ENCODE assay signal across 8 mouse cellular contexts in genomic region chr3:37723061-37723521, GRCm38 (mm10). TPM values are rescaled to one million over a fixed set of nuclear protein-coding genes. Genes with fewer than 3 reads are reported as not detected.
DNase-seq lines count a peak whose midpoint lies in the region; ATAC-seq and TF ChIP-seq lines count a peak whose summit lies in the region.
"Had no signal": no experiment of that assay in that cellular context is flagged by ENCODE, and none has a peak within 500 bp of the region (broad histone marks: within the 10 kb centered on the region; RNA-seq: fewer than 3 reads in every experiment).

No protein-coding gene starts in this region.

- peak; percentile 73 for ATAC-seq in forebrain, postnatal 0 days

- peaks cover 70% of the 10 kb centered on the region for H3K27me3 ChIP-seq in E14TG2a.4 (ENCODE audit: insufficient read depth, low read length)
- H3K27me3 ChIP-seq in forebrain, postnatal 0 days (ENCODE audit: insufficient read depth, low read length): no peaks in the 10 kb centered on the region; the same call in 1 of the 2 replicates
- H3K27me3 ChIP-seq in midbrain, embryonic 10.5 days (ENCODE audit: low read depth, poor library complexity, severe bottlenecking): peaks cover 72% of the 10 kb centered on the region

- H3K4me2 ChIP-seq in forebrain, postnatal 0 days (ENCODE audit: low read depth): peak overlapping the region; percentile 85

- peak overlapping the region; percentile 54 for H3K9ac ChIP-seq in forebrain, postnatal 0 days

- no peak for TF ChIP-seq CTCF in E14TG2a.4 (conservative IDR thresholded peaks at IDR 0.05; ENCODE audit: low read length)
- TF ChIP-seq CTCF in forebrain, postnatal 0 days (IDR thresholded peaks at IDR 0.05; ENCODE audit: low read depth): no peak

- H3K4me1 ChIP-seq in E14TG2a.4 (replicated peaks; ENCODE audit: low read depth, low read length): peaks cover 30% of the 10 kb centered on the region
- H3K4me1 ChIP-seq in forebrain, postnatal 0 days (ENCODE audit: insufficient read depth): peaks cover 17% of the 10 kb centered on the region
- H3K4me1 ChIP-seq in midbrain, embryonic 10.5 days: peaks cover 24% of the 10 kb centered on the region

- peak overlapping the region; percentile 69 for H3K4me3 ChIP-seq in E14TG2a.4 (replicated peaks; ENCODE audit: low read length)
- peak overlapping the region; percentile 45 for H3K4me3 ChIP-seq in forebrain, postnatal 0 days (ENCODE audit: low read depth, low read length)
- peak overlapping the region; percentile 53 for H3K4me3 ChIP-seq in midbrain, embryonic 10.5 days

- DNase-seq in brain, adult 2 months (ENCODE audit: low read depth, low spot score): peak; percentile 60
- DNase-seq in forebrain, postnatal 0 days: peak; percentile 68
- peak; percentile 67 to 77 for DNase-seq in kidney, postnatal 36 days
- peak; percentile 33 for DNase-seq in midbrain, embryonic 10.5 days (ENCODE audit: low spot score)
- DNase-seq in urinary bladder, postnatal 4 days (ENCODE audit: low spot score in 2 of 2): no peak
- DNase-seq in spleen, postnatal 10 days (ENCODE audit: low spot score in 2 of 2): no peak

- peak overlapping the region; percentile 72 for H3K27ac ChIP-seq in forebrain, postnatal 0 days (ENCODE audit: low read depth, low read length)
- H3K27ac ChIP-seq in midbrain, embryonic 10.5 days (replicated peaks): peak overlapping the region; percentile 79
- H3K27ac ChIP-seq: macrophage had no signal

- WGBS in forebrain, postnatal 0 days: 9% methylated on average over 11 of the region's 11 CpGs
- 5% methylated on average over 11 of the region's 11 CpGs for WGBS in midbrain, embryonic 10.5 days

- no peaks in the 10 kb centered on the region for H3K36me3 ChIP-seq in E14TG2a.4 (ENCODE audit: insufficient read depth, low read length)
- no peaks in the 10 kb centered on the region for H3K36me3 ChIP-seq in forebrain, postnatal 0 days (ENCODE audit: insufficient read depth)
- H3K36me3 ChIP-seq in midbrain, embryonic 10.5 days: no peaks in the 10 kb centered on the region

- no peaks in the 10 kb centered on the region for H3K9me3 ChIP-seq in E14TG2a.4 (ENCODE audit: low read length)
- no peaks in the 10 kb centered on the region for H3K9me3 ChIP-seq in forebrain, postnatal 0 days (ENCODE audit: low read length)
- H3K9me3 ChIP-seq in midbrain, embryonic 10.5 days (replicated peaks): no peaks in the 10 kb centered on the region

RNA-seq across cellular contexts. Expression of gene Gm5148, which starts 1.2 kb away (rescaled TPM):
- total RNA-seq in forebrain, postnatal 0 days (2014; rRNA removed): 4.9 TPM in 2 replicates
- polyA plus RNA-seq in forebrain, postnatal 0 days (2015; fragmentation: Nextera tagmentation; extraction: Ambion mirVana): 9.9 and 11.9 TPM in 2 replicates
- 2.6 and 2.9 TPM in 2 replicates for polyA plus RNA-seq in midbrain, embryonic 10.5 days (2016; fragmentation: Nextera tagmentation; extraction: Ambion mirVana)

Comparison
In these comparisons a context has a peak if more than half of its experiments do, and no peak if none do; other contexts are left out.
1. DNase-seq: peak in brain, adult 2 months (single experiment), forebrain, postnatal 0 days (single experiment), kidney, postnatal 36 days (2 of 2) and midbrain, embryonic 10.5 days (single experiment); none in urinary bladder, postnatal 4 days (0 of 2) and spleen, postnatal 10 days (0 of 2).
2. Peak in every context shown above with its lines, with median percentiles within 50 percentile points of each other: H3K4me3 ChIP-seq.